Mouse (Mus musculus) lung, postnatal 0 days (tissue): Measurements from ENCODE around the gene Acp2.

Experiments
- CTCF ChIP-seq: IDR thresholded peaks from 2 replicates; pipeline ENCODE4 v1.5.1; 2016; ENCODE audit warnings: antibody characterized with exemption, mild to moderate bottlenecking
- EP300 ChIP-seq: IDR thresholded peaks from 2 replicates; pipeline ENCODE4 v1.6.1; 2016; ENCODE audit warnings: antibody characterized with exemption, mild to moderate bottlenecking, control low read depth

DNA sequence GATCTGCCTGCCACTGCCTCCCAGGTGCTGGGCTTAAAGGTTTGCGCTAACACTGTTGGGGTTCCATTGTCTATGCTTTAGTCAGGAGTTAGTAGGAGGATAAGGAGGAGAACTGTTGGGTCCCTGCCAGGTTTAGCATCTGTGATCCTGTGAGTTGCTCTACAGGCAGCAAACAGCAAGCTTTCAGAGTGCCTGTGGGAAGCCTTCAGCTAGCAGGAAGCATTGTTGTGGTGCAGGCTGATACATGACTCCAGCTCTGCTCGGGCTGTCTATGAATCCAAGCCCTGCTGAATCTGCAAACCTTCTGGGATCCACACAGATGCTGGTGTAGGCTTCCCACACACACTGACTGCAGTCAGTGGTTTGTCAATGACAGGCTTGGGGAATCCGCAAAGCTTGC is 40.7 kb downstream of the Acp2 start:
- TF ChIP-seq CTCF (no peak), EP300 (no peak)
